Mouse (Mus musculus): ENCODE data around the gene Tdo2. TPM values are rescaled to one million over a fixed set of nuclear protein-coding genes. Genes with fewer than 3 reads are reported as not detected.

Tdo2 gene
- polyA plus RNA-seq, 1 experiment from 2014 or later = not detected

- no peak for ATAC-seq (ENCODE audit: low FRiP score, low read depth)
Measured at GRCm38 (mm10) chr3:81942341-81942740, 33.7 kb downstream of the Tdo2 start.

GRCm38 (mm10) chr3:81938924-81939323, 37.1 kb downstream of the Tdo2 start:
- no peak for ATAC-seq (ENCODE audit: low FRiP score, low read depth)
- Histone ChIP-seq H3K27me3 (no peaks in the 10 kb centered on the region), H3K27ac (replicated peaks) (no peak overlapping the region), H3K4me1 (no peaks in the 10 kb centered on the region), H3K9ac (replicated peaks) (no peak overlapping the region), H3K36me3 (no peaks in the 10 kb centered on the region), H3K9me3 (no peaks in the 10 kb centered on the region), H3K4me3 (no peak overlapping the region), H3K4me2 (replicated peaks) (no peak overlapping the region)
- WGBS = 83% methylated on average over 3 of the region's 3 CpGs

More at GRCm38 (mm10) chr3:81942341-81942740, 33.7 kb downstream of the Tdo2 start:
- Histone ChIP-seq H3K4me3 (no peak overlapping the region), H3K27me3 (no peaks in the 10 kb centered on the region), H3K36me3 (no peaks in the 10 kb centered on the region), H3K9me3 (no peaks in the 10 kb centered on the region), H3K27ac (replicated peaks) (no peak overlapping the region), H3K4me1 (no peaks in the 10 kb centered on the region), H3K4me2 (replicated peaks) (no peak overlapping the region), H3K9ac (replicated peaks) (no peak overlapping the region)
- 89% methylated on average over 3 of the region's 3 CpGs for WGBS

- no peak for ATAC-seq (ENCODE audit: low FRiP score, low read depth)
- peaks cover 8% of the 10 kb centered on the region; the same call in 1 of the 2 replicates for H3K4me1 ChIP-seq
- no peaks in the 10 kb centered on the region for H3K36me3 ChIP-seq
- no peak overlapping the region for H3K4me3 ChIP-seq
- no peaks in the 10 kb centered on the region for H3K9me3 ChIP-seq
- no peaks in the 10 kb centered on the region for H3K27me3 ChIP-seq
- H3K4me2 ChIP-seq (replicated peaks) = no peak overlapping the region
- 86% methylated on average over 4 of the region's 4 CpGs for WGBS
- H3K9ac ChIP-seq (replicated peaks) = no peak overlapping the region
- H3K27ac ChIP-seq (replicated peaks) = no peak overlapping the region
Measured at GRCm38 (mm10) chr3:81933348-81933747, 42.7 kb downstream of the Tdo2 start.

GRCm38 (mm10) chr3:81932141-81933101, 43.6 kb downstream of the Tdo2 start, which contains the start of gene Ctso:
Ctso (plus strand) TSS chr3:81932601.
- no peaks in the 10 kb centered on the region for H3K9me3 ChIP-seq
- peak; percentile 94 for ATAC-seq (ENCODE audit: low FRiP score, low read depth)
- peak within 1 kb of the TSS; percentile 64 for H3K27ac ChIP-seq (replicated peaks)
- no peaks in the 10 kb centered on the region for H3K36me3 ChIP-seq
- H3K9ac ChIP-seq (replicated peaks) = peak within 1 kb of the TSS; percentile 67
- peaks cover 8% of the 10 kb centered on the region; the same call in 1 of the 2 replicates for H3K4me1 ChIP-seq
- peak within 1 kb of the TSS; percentile 60 for H3K4me2 ChIP-seq (replicated peaks)
- H3K27me3 ChIP-seq = no peaks in the 10 kb centered on the region
- WGBS = 10% methylated on average over 27 of the region's 27 CpGs
- H3K4me3 ChIP-seq = peak within 1 kb of the TSS; percentile 75

GRCm38 (mm10) chr3:81931695-81932094, 44.3 kb downstream of the Tdo2 start:
- 61% methylated on average over 3 of the region's 3 CpGs for WGBS
- Histone ChIP-seq H3K27me3 (no peaks in the 10 kb centered on the region), H3K9me3 (no peaks in the 10 kb centered on the region), H3K27ac (replicated peaks) (no peak overlapping the region), H3K4me3 (no peak overlapping the region), H3K4me2 (replicated peaks) (no peak overlapping the region), H3K4me1 (peaks cover 8% of the 10 kb centered on the region; the same call in 1 of the 2 replicates), H3K9ac (replicated peaks) (no peak overlapping the region), H3K36me3 (no peaks in the 10 kb centered on the region)
- no peak for ATAC-seq (ENCODE audit: low FRiP score, low read depth)

- Histone ChIP-seq H3K4me1 (peaks cover 8% of the 10 kb centered on the region; the same call in 1 of the 2 replicates), H3K36me3 (no peaks in the 10 kb centered on the region), H3K27me3 (no peaks in the 10 kb centered on the region), H3K9ac (replicated peaks) (no peak overlapping the region), H3K9me3 (no peaks in the 10 kb centered on the region), H3K4me2 (replicated peaks) (no peak overlapping the region), H3K4me3 (no peak overlapping the region), H3K27ac (replicated peaks) (no peak overlapping the region)
- ATAC-seq (ENCODE audit: low FRiP score, low read depth) = no peak
- 100% methylated on average over 1 of the region's 1 CpGs for WGBS
Measured at GRCm38 (mm10) chr3:81929073-81929472, 46.9 kb downstream of the Tdo2 start.

- no peaks in the 10 kb centered on the region for H3K9me3 ChIP-seq
- H3K4me1 ChIP-seq = peaks cover 6% of the 10 kb centered on the region; the same call in 1 of the 2 replicates
- no peak overlapping the region for H3K27ac ChIP-seq (replicated peaks)
- H3K27me3 ChIP-seq = no peaks in the 10 kb centered on the region
- H3K4me2 ChIP-seq (replicated peaks) = no peak overlapping the region
- no peak for ATAC-seq (ENCODE audit: low FRiP score, low read depth)
- H3K36me3 ChIP-seq = no peaks in the 10 kb centered on the region
- H3K9ac ChIP-seq (replicated peaks) = no peak overlapping the region
- H3K4me3 ChIP-seq = no peak overlapping the region
- WGBS = 67% methylated on average over 9 of the region's 9 CpGs
Measured at GRCm38 (mm10) chr3:81926764-81927325, 49.2 kb downstream of the Tdo2 start.

GRCm38 (mm10) chr3:81925856-81926255, 50.1 kb downstream of the Tdo2 start:
- 73% methylated on average over 5 of the region's 5 CpGs for WGBS
- Histone ChIP-seq H3K36me3 (no peaks in the 10 kb centered on the region), H3K4me2 (replicated peaks) (no peak overlapping the region)

GRCm38 (mm10) chr3:81924931-81925330, 51.1 kb downstream of the Tdo2 start:
- no peak for ATAC-seq (ENCODE audit: low FRiP score, low read depth)
- H3K9ac ChIP-seq (replicated peaks) = no peak overlapping the region
- no peaks in the 10 kb centered on the region for H3K9me3 ChIP-seq
- no peaks in the 10 kb centered on the region for H3K27me3 ChIP-seq
- H3K27ac ChIP-seq (replicated peaks) = no peak overlapping the region
- H3K4me1 ChIP-seq = peaks cover 2% of the 10 kb centered on the region; the same call in 1 of the 2 replicates
- no peak overlapping the region for H3K4me2 ChIP-seq (replicated peaks)
- 3% methylated on average over 1 of the region's 1 CpGs for WGBS
- no peaks in the 10 kb centered on the region for H3K36me3 ChIP-seq
- H3K4me3 ChIP-seq = no peak overlapping the region

More at GRCm38 (mm10) chr3:81925856-81926255, 50.1 kb downstream of the Tdo2 start:
- Histone ChIP-seq H3K27me3 (no peaks in the 10 kb centered on the region), H3K27ac (replicated peaks) (no peak overlapping the region), H3K4me1 (peaks cover 2% of the 10 kb centered on the region; the same call in 1 of the 2 replicates), H3K9ac (replicated peaks) (no peak overlapping the region), H3K9me3 (no peaks in the 10 kb centered on the region), H3K4me3 (no peak overlapping the region)
- no peak for ATAC-seq (ENCODE audit: low FRiP score, low read depth)

GRCm38 (mm10) chr3:81922910-81923309, 53.1 kb downstream of the Tdo2 start:
- Histone ChIP-seq H3K9ac (replicated peaks) (no peak overlapping the region), H3K4me2 (replicated peaks) (no peak overlapping the region), H3K4me1 (peaks cover 2% of the 10 kb centered on the region; the same call in 1 of the 2 replicates), H3K27ac (replicated peaks) (no peak overlapping the region), H3K27me3 (no peaks in the 10 kb centered on the region), H3K4me3 (no peak overlapping the region), H3K9me3 (no peaks in the 10 kb centered on the region), H3K36me3 (no peaks in the 10 kb centered on the region)
- 0 out of 2 replicates have a peak, but pooled peaks have one; percentile 45 for ATAC-seq (ENCODE audit: low FRiP score, low read depth)
- WGBS = 57% methylated on average over 4 of the region's 4 CpGs

GRCm38 (mm10) chr3:81919681-81920080, 56.3 kb downstream of the Tdo2 start:
- no peak for ATAC-seq (ENCODE audit: low FRiP score, low read depth)
- Histone ChIP-seq H3K4me1 (peaks cover 2% of the 10 kb centered on the region; the same call in 1 of the 2 replicates), H3K9me3 (no peaks in the 10 kb centered on the region), H3K36me3 (no peaks in the 10 kb centered on the region), H3K4me2 (replicated peaks) (no peak overlapping the region), H3K4me3 (no peak overlapping the region), H3K27ac (replicated peaks) (no peak overlapping the region), H3K27me3 (no peaks in the 10 kb centered on the region), H3K9ac (replicated peaks) (no peak overlapping the region)
- 73% methylated on average over 3 of the region's 3 CpGs for WGBS

GRCm38 (mm10) chr3:81918215-81918614, 57.8 kb downstream of the Tdo2 start:
- Histone ChIP-seq H3K4me1 (peaks cover 2% of the 10 kb centered on the region; the same call in 1 of the 2 replicates), H3K4me3 (no peak overlapping the region), H3K36me3 (no peaks in the 10 kb centered on the region), H3K27ac (replicated peaks) (no peak overlapping the region), H3K9ac (replicated peaks) (no peak overlapping the region), H3K9me3 (no peaks in the 10 kb centered on the region), H3K4me2 (replicated peaks) (no peak overlapping the region), H3K27me3 (no peaks in the 10 kb centered on the region)
- no peak for ATAC-seq (ENCODE audit: low FRiP score, low read depth)
- WGBS = 89% methylated on average over 8 of the region's 8 CpGs
